Mouse (Mus musculus) heart, embryonic 16.5 days (tissue): Measurements from ENCODE around the gene Gse1. TPM values are rescaled to one million over a fixed set of nuclear protein-coding genes. Genes with fewer than 3 reads are reported as not detected.

Source experiments
- ATAC-seq: fragments of 200-750 bp; cut with Nextera tagmentation; replicated peaks from 2 replicates; pipeline ENCODE4 v1.8.0; 2017; ENCODE audit warnings: moderate number of reproducible peaks; ENCODE audit not compliant: insufficient read depth, low FRiP score; ENCODE audit errors: extremely low read depth
- H3K27ac ChIP-seq: fragments of 300-500 bp; sonication (generic); 2 replicates; pipeline ENCODE4 v1.5.1; 2014; ENCODE audit warnings: mild to moderate bottlenecking, low read length, control low read depth, moderate library complexity
- H3K27me3 ChIP-seq: fragments of 300-500 bp; sonication (generic); 2 replicates; pipeline ENCODE4 v1.6.1; 2014; ENCODE audit warnings: low read length, mixed read lengths; ENCODE audit not compliant: control insufficient read depth, insufficient read depth
- H3K36me3 ChIP-seq: fragments of 300-500 bp; sonication (generic); 2 replicates; pipeline ENCODE4 v1.6.1; 2014; ENCODE audit not compliant: control insufficient read depth, insufficient read depth
- H3K4me1 ChIP-seq: fragments of 300-500 bp; sonication (generic); 2 replicates; pipeline ENCODE4 v1.6.1; 2014; ENCODE audit warnings: low read length, mixed read lengths; ENCODE audit not compliant: control insufficient read depth, insufficient read depth
- H3K4me2 ChIP-seq: fragments of 300-500 bp; sonication (generic); 2 replicates; pipeline ENCODE4 v1.6.1; 2014; ENCODE audit warnings: low read depth, mild to moderate bottlenecking, control low read depth, low read length
- H3K4me3 ChIP-seq: fragments of 300-500 bp; sonication (generic); 2 replicates; pipeline ENCODE4 v1.5.1; 2014; ENCODE audit warnings: mild to moderate bottlenecking, control low read depth, low read length
- H3K9ac ChIP-seq: fragments of 300-500 bp; sonication (generic); 2 replicates; pipeline ENCODE4 v1.6.1; 2014; ENCODE audit warnings: low read length, control low read depth
- H3K9me3 ChIP-seq: fragments of 300-500 bp; sonication (generic); replicated peaks from 2 replicates; pipeline ENCODE4 v1.6.1; 2016; ENCODE audit warnings: low read length; ENCODE audit not compliant: control insufficient read depth
- WGBS: fragments of 180-500 bp; shearing (Covaris S2); extraction: QIAGEN DNeasy Blood & Tissue Kit; methylation state at CpG from one replicate; pipeline ENCODE4 v1.1.7; 2014; 5-methylcytosine and 5-hydroxymethylcytosine counted together
- polyA plus RNA-seq: library from polyadenylated mRNA; unstranded; fragments of >200 nt; fragmentation: Nextera tagmentation; extraction: Ambion mirVana; gene quantifications from 2 replicates; pipeline ENCODE4 v1.2.1, GENCODE M21; 2015

Gene Gse1
- polyA plus RNA-seq, 1 experiment from 2014 or later = 7.7 TPM

GRCm38 (mm10) chr8:120188510-120188909 is 39.7 kb upstream of the Gse1 start:
- Histone ChIP-seq H3K4me3 (no peak overlapping the region), H3K4me2 (no peak overlapping the region), H3K27ac (no peak overlapping the region), H3K9me3 (no peaks in the 10 kb centered on the region), H3K4me1 (peaks cover 36% of the 10 kb centered on the region), H3K9ac (no peak overlapping the region), H3K36me3 (no peaks in the 10 kb centered on the region), H3K27me3 (no peaks in the 10 kb centered on the region)
- no peak for ATAC-seq
- 82% methylated on average over 6 of the region's 6 CpGs for WGBS

DNA sequence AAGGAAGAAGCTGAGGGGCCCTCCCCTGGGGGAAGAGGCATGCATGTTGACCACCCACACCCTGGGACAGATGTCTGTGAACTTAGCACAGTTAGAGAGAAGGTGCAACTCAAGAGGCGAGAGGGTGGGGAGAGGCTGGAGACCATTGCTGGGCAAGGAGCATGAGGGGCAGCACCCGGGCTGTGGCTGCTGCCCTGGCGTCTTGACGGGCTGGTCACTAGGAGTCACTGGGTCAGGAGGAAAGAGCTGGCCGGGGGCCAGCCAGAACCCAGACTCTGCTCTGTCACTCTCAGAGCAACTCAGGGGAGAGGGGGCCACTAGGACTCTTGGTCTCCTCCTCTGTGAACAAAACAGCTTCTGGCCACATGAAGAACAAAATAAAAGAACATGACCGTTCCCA is 38.8 kb upstream of the Gse1 start:
- ATAC-seq = no peak
- Histone ChIP-seq H3K9ac (no peak overlapping the region), H3K36me3 (no peaks in the 10 kb centered on the region), H3K27ac (no peak overlapping the region), H3K9me3 (no peaks in the 10 kb centered on the region), H3K4me1 (peaks cover 33% of the 10 kb centered on the region), H3K27me3 (no peaks in the 10 kb centered on the region), H3K4me2 (no peak overlapping the region), H3K4me3 (no peak overlapping the region)
- 63% methylated on average over 6 of the region's 6 CpGs for WGBS

- Histone ChIP-seq H3K36me3 (no peaks in the 10 kb centered on the region), H3K4me1 (peaks cover 26% of the 10 kb centered on the region), H3K9me3 (no peaks in the 10 kb centered on the region), H3K4me2 (no peak overlapping the region), H3K4me3 (no peak overlapping the region), H3K27me3 (no peaks in the 10 kb centered on the region), H3K9ac (no peak overlapping the region), H3K27ac (no peak overlapping the region)
- no peak for ATAC-seq
- 78% methylated on average over 17 of the region's 17 CpGs for WGBS
These were observed 38.0 kb upstream of the Gse1 start for GRCm38 (mm10) chr8:120190107-120190809.

DNA sequence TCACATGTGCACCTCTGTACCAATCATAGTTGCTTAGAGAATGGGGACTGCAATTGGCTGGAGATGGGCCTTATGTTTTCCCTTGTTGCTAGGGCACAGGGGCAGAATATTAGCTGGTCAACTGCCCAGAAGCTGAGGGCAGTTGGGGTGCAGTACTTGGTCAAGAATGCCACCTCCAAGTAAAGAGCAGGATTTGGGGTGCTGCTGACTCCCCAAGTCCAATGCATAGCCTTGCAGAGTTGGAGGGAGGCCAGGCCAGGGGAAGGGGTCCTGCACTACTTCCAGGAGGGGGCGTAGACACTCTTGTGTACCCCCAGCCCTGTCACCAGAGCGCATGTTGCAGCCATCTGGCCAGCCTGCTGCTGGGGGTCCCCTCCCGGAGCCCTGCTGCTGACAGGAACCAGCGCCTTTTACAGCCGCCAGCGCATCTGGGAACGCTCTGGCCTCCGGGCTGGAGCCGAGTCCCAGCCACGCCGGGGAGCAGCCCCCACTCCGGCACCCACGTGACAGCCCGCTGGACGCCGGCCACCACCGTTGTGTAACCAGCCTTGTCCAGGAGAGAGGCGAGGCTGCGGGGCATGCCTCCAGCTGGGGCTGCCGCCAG is 37.3 kb upstream of the Gse1 start:
- H3K9me3 ChIP-seq = no peaks in the 10 kb centered on the region
- peaks cover 19% of the 10 kb centered on the region for H3K4me1 ChIP-seq
- H3K36me3 ChIP-seq = no peaks in the 10 kb centered on the region
- H3K27ac ChIP-seq = peak overlapping the region; percentile 88
- H3K27me3 ChIP-seq = no peaks in the 10 kb centered on the region
- WGBS = 30% methylated on average over 20 of the region's 20 CpGs
- peak overlapping the region; percentile 60 for H3K4me2 ChIP-seq
- peak overlapping the region; percentile 33 for H3K4me3 ChIP-seq
- peak overlapping the region; percentile 56 for H3K9ac ChIP-seq
- ATAC-seq = peak; percentile 96

DNA sequence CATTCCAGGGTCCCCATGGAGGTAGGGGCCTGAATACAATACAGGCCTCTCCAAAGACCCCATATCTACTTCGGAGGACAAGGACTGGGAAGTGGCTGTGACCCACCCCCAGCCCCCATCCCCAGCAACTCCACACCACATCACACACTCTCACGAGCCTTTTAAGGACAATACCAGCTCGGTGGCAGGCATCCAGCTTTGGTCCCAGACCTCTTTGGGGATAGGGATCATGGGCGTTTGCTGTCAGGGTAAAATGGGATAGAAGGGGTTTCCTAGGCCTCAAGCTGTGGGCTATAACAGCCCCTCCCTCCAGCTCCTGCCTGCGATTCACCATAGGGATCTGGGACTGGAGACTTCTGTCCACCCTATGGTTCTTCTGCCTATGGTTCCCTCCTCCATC is 36.6 kb upstream of the Gse1 start:
- H3K36me3 ChIP-seq = no peaks in the 10 kb centered on the region
- H3K27me3 ChIP-seq = no peaks in the 10 kb centered on the region
- no peak for ATAC-seq
- H3K9ac ChIP-seq = 0 out of 2 replicates have a peak overlapping the region, but pooled peaks have one; percentile 8
- peaks cover 14% of the 10 kb centered on the region for H3K4me1 ChIP-seq
- H3K27ac ChIP-seq = peak overlapping the region; percentile 88
- no peak overlapping the region for H3K4me3 ChIP-seq
- no peak overlapping the region for H3K4me2 ChIP-seq
- no peaks in the 10 kb centered on the region for H3K9me3 ChIP-seq
- 46% methylated on average over 5 of the region's 5 CpGs for WGBS

- no peaks in the 10 kb centered on the region for H3K36me3 ChIP-seq
- H3K4me2 ChIP-seq = no peak overlapping the region
- H3K9me3 ChIP-seq = no peaks in the 10 kb centered on the region
- 0 out of 2 replicates have a peak overlapping the region, but pooled peaks have one; percentile 88 for H3K27ac ChIP-seq
- 97% methylated on average over 5 of the region's 5 CpGs for WGBS
- no peak for ATAC-seq
- no peak overlapping the region for H3K9ac ChIP-seq
- H3K27me3 ChIP-seq = no peaks in the 10 kb centered on the region
- no peak overlapping the region for H3K4me3 ChIP-seq
- H3K4me1 ChIP-seq = peaks cover 14% of the 10 kb centered on the region
These were observed 36.1 kb upstream of the Gse1 start for GRCm38 (mm10) chr8:120192118-120192517.

DNA sequence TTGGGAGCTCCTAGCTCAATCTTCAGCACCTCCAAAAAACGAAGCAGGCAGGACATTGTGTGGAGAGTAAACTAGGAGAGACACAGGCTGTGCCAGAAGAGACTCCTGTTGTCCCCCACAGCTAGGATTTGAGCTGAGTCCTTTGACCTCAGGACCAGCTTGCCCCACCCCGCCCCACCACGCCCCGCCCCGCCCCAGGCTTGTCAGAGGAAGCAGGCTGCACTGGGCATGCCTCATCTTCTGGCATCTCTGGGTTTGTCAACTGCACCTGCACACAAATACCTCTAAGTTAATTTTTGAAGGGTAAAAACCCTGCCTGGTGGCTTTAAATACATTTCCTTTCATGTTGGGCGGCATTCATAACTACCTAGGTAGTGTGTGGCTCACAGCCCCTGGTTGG is 26.9 kb upstream of the Gse1 start:
- Histone ChIP-seq H3K4me3 (no peak overlapping the region), H3K27me3 (no peaks in the 10 kb centered on the region), H3K4me2 (no peak overlapping the region), H3K9me3 (peaks cover 7% of the 10 kb centered on the region; the same call in 1 of the 2 replicates), H3K4me1 (peaks cover 4% of the 10 kb centered on the region; the same call in 1 of the 2 replicates), H3K27ac (no peak overlapping the region), H3K36me3 (no peaks in the 10 kb centered on the region), H3K9ac (no peak overlapping the region)
- 91% methylated on average over 6 of the region's 6 CpGs for WGBS
- ATAC-seq = no peak

DNA sequence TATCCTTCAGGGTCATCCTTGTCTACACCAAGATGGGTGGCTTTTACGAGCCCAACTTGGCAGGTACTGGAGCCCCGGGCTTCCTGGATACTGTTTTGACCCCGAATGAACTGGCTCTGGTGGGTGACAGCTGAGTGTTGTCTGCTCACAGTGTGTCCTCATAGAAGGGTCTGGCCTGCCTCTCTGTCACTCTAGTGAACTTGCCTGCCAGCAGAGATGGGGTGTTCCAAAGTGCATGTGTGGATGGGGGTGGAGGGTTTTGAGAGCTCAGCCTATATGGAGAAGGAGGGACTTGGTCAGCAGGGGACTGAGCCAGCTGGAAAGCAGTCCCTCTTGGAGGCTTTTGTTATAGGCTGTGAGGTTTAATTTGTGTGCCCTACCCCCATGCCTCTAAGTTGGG is 25.7 kb upstream of the Gse1 start:
- H3K9ac ChIP-seq = no peak overlapping the region
- no peaks in the 10 kb centered on the region for H3K27me3 ChIP-seq
- peaks cover 7% of the 10 kb centered on the region; the same call in 1 of the 2 replicates for H3K9me3 ChIP-seq
- WGBS = 19% methylated on average over 3 of the region's 3 CpGs
- ATAC-seq = no peak; the same call in 1 of the 2 replicates
- no peaks in the 10 kb centered on the region for H3K36me3 ChIP-seq
- no peak overlapping the region for H3K27ac ChIP-seq
- no peak overlapping the region for H3K4me3 ChIP-seq
- H3K4me2 ChIP-seq = no peak overlapping the region
- peaks cover 4% of the 10 kb centered on the region; the same call in 1 of the 2 replicates for H3K4me1 ChIP-seq

DNA sequence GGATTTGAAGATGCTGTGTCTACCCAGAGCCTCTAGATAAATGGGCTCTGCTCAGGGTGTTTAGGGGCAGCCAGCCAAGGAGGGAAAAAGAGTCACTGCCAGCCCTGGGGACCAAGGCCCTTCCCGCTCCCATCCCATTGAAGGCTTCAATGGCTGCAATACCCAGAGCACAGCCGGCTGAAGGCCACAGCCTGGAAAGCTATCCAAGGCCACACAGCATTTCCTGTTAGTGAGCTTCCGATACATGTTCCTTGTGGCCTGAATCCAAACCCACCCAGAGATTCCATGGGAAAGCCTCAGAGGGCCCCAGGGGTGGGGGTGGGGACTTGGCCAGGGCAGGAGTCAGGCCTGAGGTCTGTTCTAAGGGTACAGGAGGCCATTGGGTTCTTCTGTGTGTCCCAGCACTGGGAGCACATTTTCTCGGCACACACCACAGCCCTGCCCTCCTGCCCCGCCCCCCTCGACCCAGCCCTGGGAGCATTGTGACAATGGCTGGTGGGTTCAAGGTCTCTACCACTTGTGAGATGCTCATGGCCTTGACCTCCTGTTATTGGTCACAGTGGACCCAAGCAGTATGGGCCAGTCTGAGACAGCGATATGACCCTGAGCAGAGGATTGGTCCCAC is 23.4 kb upstream of the Gse1 start:
- Histone ChIP-seq H3K4me3 (no peak overlapping the region), H3K27me3 (no peaks in the 10 kb centered on the region), H3K27ac (no peak overlapping the region), H3K9me3 (peaks cover 4% of the 10 kb centered on the region; the same call in 1 of the 2 replicates), H3K4me2 (no peak overlapping the region), H3K4me1 (peaks cover 4% of the 10 kb centered on the region; the same call in 1 of the 2 replicates), H3K9ac (no peak overlapping the region), H3K36me3 (no peaks in the 10 kb centered on the region)
- ATAC-seq = 0 out of 2 replicates have a peak, but pooled peaks have one; percentile 53
- 68% methylated on average over 7 of the region's 7 CpGs for WGBS
